Mouse (Mus musculus) cerebellum, postnatal 36 days (tissue): Measurements from ENCODE around the gene Glt8d2.
"Not testable (repeated sequence)": the region's sequence is repeated elsewhere in the genome, so short reads cannot be mapped to it uniquely, and the experiment has no call there.

ENCODE experiments used
- DNase-seq, 2 experiments: peaks; one replicate each; pipeline ENCODE4 v3.0.0; 2021 to 2022; ENCODE audit warnings: mixed read lengths in 2 of 2

The Glt8d2 gene

GRCm38 (mm10) chr10:82641481-82641880 lies 49.0 kb downstream of the Glt8d2 start:
- DNase-seq = no peak

- no peak for DNase-seq
Observed at GRCm38 (mm10) chr10:82639032-82639698, 51.3 kb downstream of the Glt8d2 start.

- no peak for DNase-seq
Observed at GRCm38 (mm10) chr10:82636321-82636720, 54.1 kb downstream of the Glt8d2 start.

GRCm38 (mm10) chr10:82634348-82634747 lies 56.1 kb downstream of the Glt8d2 start:
- no peak for DNase-seq

GRCm38 (mm10) chr10:82632496-82633280 lies 57.8 kb downstream of the Glt8d2 start:
- no peak for DNase-seq

GRCm38 (mm10) chr10:82631133-82631532 lies 59.3 kb downstream of the Glt8d2 start:
- DNase-seq = no peak

- no peak for DNase-seq
Observed at GRCm38 (mm10) chr10:82630497-82630896, 60.0 kb downstream of the Glt8d2 start.

GRCm38 (mm10) chr10:82629586-82630255 lies 60.7 kb downstream of the Glt8d2 start, which contains the start of gene Tdg:
Gene Tdg (plus strand): TSS chr10:82629828.
- DNase-seq = peak; percentile 86 to 93

GRCm38 (mm10) chr10:82629111-82629585 lies 61.3 kb downstream of the Glt8d2 start:
- no peak for DNase-seq

GRCm38 (mm10) chr10:82623553-82623932 lies 66.9 kb downstream of the Glt8d2 start:
- not testable (repeated sequence) for DNase-seq

GRCm38 (mm10) chr10:82622671-82623552 lies 67.5 kb downstream of the Glt8d2 start, which contains the start of gene 1190007I07Rik:
Gene 1190007I07Rik (minus strand): TSS chr10:82623228.
- DNase-seq = peak; percentile 90 to 92

GRCm38 (mm10) chr10:82622235-82622634 lies 68.2 kb downstream of the Glt8d2 start:
- no peak for DNase-seq
